ENCODE assay signal across 10 mouse cellular contexts in genomic region chr2:93179603-93180002, GRCm38 (mm10). TPM values are rescaled to one million over a fixed set of nuclear protein-coding genes. Genes with fewer than 3 reads are reported as not detected.
DNase-seq lines count a peak whose midpoint lies in the region; ATAC-seq and TF ChIP-seq lines count a peak whose summit lies in the region.
"Had no signal": no experiment of that assay in that cellular context is flagged by ENCODE, and none has a peak within 500 bp of the region (broad histone marks: within the 10 kb centered on the region; RNA-seq: fewer than 3 reads in every experiment).

No protein-coding gene starts in this region.

- ATAC-seq in kidney, postnatal 0 days (replicated peaks; ENCODE audit: low FRiP score, low read depth) = no peak
- no peak for ATAC-seq in forebrain, embryonic 13.5 days
- ATAC-seq in intestine, embryonic 15.5 days = peak; percentile 59
- ATAC-seq in neural tube, embryonic 15.5 days (ENCODE audit: low FRiP score) = no peak

- WGBS in kidney, postnatal 0 days = 69% methylated on average over 5 of the region's 5 CpGs
- WGBS in forebrain, embryonic 13.5 days = 59% methylated on average over 5 of the region's 5 CpGs
- WGBS in intestine, embryonic 15.5 days = 50% methylated on average over 5 of the region's 5 CpGs
- WGBS in neural tube, embryonic 15.5 days = 59% methylated on average over 5 of the region's 5 CpGs
- 93% methylated on average over 5 of the region's 5 CpGs for WGBS in thymus, adult 2 months

- no peak for DNase-seq in kidney, postnatal 0 days (ENCODE audit: low spot score)
- DNase-seq in kidney, adult 11 months = no peak
- DNase-seq in B cell, adult 2 months = no peak
- DNase-seq in testis, postnatal 10 days (ENCODE audit: low spot score) = no peak
- DNase-seq in thymus, adult 2 months = no peak

- no peak for TF ChIP-seq POLR2A in thymus, adult 2 months (IDR thresholded peaks at IDR 0.05; ENCODE audit: control insufficient read depth, extremely low read depth, insufficient read depth, low read length, poor library complexity)

- no peak overlapping the region for H3K27ac ChIP-seq in kidney, postnatal 0 days
- H3K27ac ChIP-seq in forebrain, embryonic 13.5 days = peak overlapping the region; percentile 75; the same call in 1 of the 2 replicates
- H3K27ac ChIP-seq in intestine, embryonic 15.5 days = no peak overlapping the region
- H3K27ac ChIP-seq in neural tube, embryonic 15.5 days (replicated peaks) = no peak overlapping the region; the same call in 1 of the 2 replicates
- no peak overlapping the region for H3K27ac ChIP-seq in thymus, adult 2 months (ENCODE audit: control insufficient read depth, insufficient read depth, low read length)
- H3K27ac ChIP-seq: liver, embryonic 14.5 days had no signal

- peaks cover 9% of the 10 kb centered on the region for H3K27me3 ChIP-seq in kidney, postnatal 0 days (ENCODE audit: insufficient read depth, low read length)
- 0 out of 2 replicates have a peak, but pooled peaks cover 21% of the 10 kb centered on the region for H3K27me3 ChIP-seq in forebrain, embryonic 13.5 days
- H3K27me3 ChIP-seq in intestine, embryonic 15.5 days (replicated peaks) = no peaks in the 10 kb centered on the region
- 0 out of 2 replicates have a peak, but pooled peaks cover 6% of the 10 kb centered on the region for H3K27me3 ChIP-seq in neural tube, embryonic 15.5 days (replicated peaks)
- H3K27me3 ChIP-seq in thymus, adult 2 months (ENCODE audit: control insufficient read depth, insufficient read depth, low read length) = no peaks in the 10 kb centered on the region

- TF ChIP-seq CTCF in kidney, postnatal 0 days (IDR thresholded peaks at IDR 0.05; ENCODE audit: low read depth) = no peak
- TF ChIP-seq CTCF in thymus, adult 2 months (IDR thresholded peaks at IDR 0.05; ENCODE audit: borderline replicate concordance, control insufficient read depth, extremely low read depth, insufficient read depth, low read length, poor library complexity) = no peak

- 0 out of 2 replicates have a peak, but pooled peaks cover 13% of the 10 kb centered on the region for H3K4me1 ChIP-seq in kidney, postnatal 0 days (replicated peaks; ENCODE audit: insufficient read depth, low read length)
- peaks cover 59% of the 10 kb centered on the region for H3K4me1 ChIP-seq in forebrain, embryonic 13.5 days
- H3K4me1 ChIP-seq in intestine, embryonic 15.5 days (replicated peaks) = peaks cover 41% of the 10 kb centered on the region
- H3K4me1 ChIP-seq in neural tube, embryonic 15.5 days = peaks cover 64% of the 10 kb centered on the region
- peaks cover 54% of the 10 kb centered on the region for H3K4me1 ChIP-seq in thymus, adult 2 months (replicated peaks; ENCODE audit: control insufficient read depth, insufficient read depth, low read length)

- H3K36me3 ChIP-seq in kidney, postnatal 0 days (ENCODE audit: insufficient read depth, low read length) = no peaks in the 10 kb centered on the region
- no peaks in the 10 kb centered on the region for H3K36me3 ChIP-seq in forebrain, embryonic 13.5 days (ENCODE audit: poor library complexity, severe bottlenecking)
- no peaks in the 10 kb centered on the region for H3K36me3 ChIP-seq in intestine, embryonic 15.5 days
- no peaks in the 10 kb centered on the region for H3K36me3 ChIP-seq in neural tube, embryonic 15.5 days
- H3K36me3 ChIP-seq in thymus, adult 2 months (ENCODE audit: control insufficient read depth, insufficient read depth, low read length) = no peaks in the 10 kb centered on the region

- peak overlapping the region; percentile 54; the same call in 1 of the 2 replicates for H3K4me2 ChIP-seq in kidney, postnatal 0 days (ENCODE audit: low read length)
- peak overlapping the region; percentile 69; the same call in 1 of the 2 replicates for H3K4me2 ChIP-seq in forebrain, embryonic 13.5 days
- H3K4me2 ChIP-seq in intestine, embryonic 15.5 days (replicated peaks) = peak overlapping the region; percentile 70; the same call in 1 of the 2 replicates
- peak overlapping the region; percentile 65 for H3K4me2 ChIP-seq in neural tube, embryonic 15.5 days

- H3K4me3 ChIP-seq in kidney, postnatal 0 days (replicated peaks; ENCODE audit: low read depth, low read length) = no peak overlapping the region
- H3K4me3 ChIP-seq in forebrain, embryonic 13.5 days = peak overlapping the region; percentile 37
- H3K4me3 ChIP-seq in intestine, embryonic 15.5 days (replicated peaks) = no peak overlapping the region
- H3K4me3 ChIP-seq in neural tube, embryonic 15.5 days (replicated peaks) = peak overlapping the region; percentile 27; the same call in 1 of the 2 replicates
- H3K4me3 ChIP-seq in thymus, adult 2 months (ENCODE audit: control insufficient read depth, insufficient read depth, low read length) = no peak overlapping the region

- no peak overlapping the region for H3K9ac ChIP-seq in kidney, postnatal 0 days (ENCODE audit: low read depth, low read length)
- H3K9ac ChIP-seq in forebrain, embryonic 13.5 days = peak overlapping the region; percentile 72; the same call in 1 of the 2 replicates
- no peak overlapping the region for H3K9ac ChIP-seq in intestine, embryonic 15.5 days
- no peak overlapping the region; the same call in 1 of the 2 replicates for H3K9ac ChIP-seq in neural tube, embryonic 15.5 days (replicated peaks)
- H3K9ac ChIP-seq: liver, embryonic 14.5 days had no signal

- H3K9me3 ChIP-seq in kidney, postnatal 0 days (replicated peaks; ENCODE audit: low read length) = no peaks in the 10 kb centered on the region
- no peaks in the 10 kb centered on the region for H3K9me3 ChIP-seq in forebrain, embryonic 13.5 days (replicated peaks)
- H3K9me3 ChIP-seq in intestine, embryonic 15.5 days = no peaks in the 10 kb centered on the region
- H3K9me3 ChIP-seq in neural tube, embryonic 15.5 days (replicated peaks) = no peaks in the 10 kb centered on the region
- H3K9me3 ChIP-seq: megakaryocyte, embryonic 14.5 days had no signal

RNA-seq across cellular contexts. Expression of gene Trp53i11, which starts 7.7 kb away (rescaled TPM):
- 24.9 and 28.3 TPM in 2 replicates for polyA plus RNA-seq in kidney, postnatal 0 days (2015; fragmentation: Nextera tagmentation; extraction: Ambion mirVana)
- polyA plus RNA-seq in forebrain, embryonic 13.5 days (2015; fragmentation: Nextera tagmentation; extraction: Ambion mirVana) = 84.5 and 87.5 TPM in 2 replicates
- 36.0 and 38.8 TPM in 2 replicates for polyA plus RNA-seq in intestine, embryonic 15.5 days (2015; fragmentation: Nextera tagmentation; extraction: Ambion mirVana)
- 55.6 and 67.3 TPM in 2 replicates for polyA plus RNA-seq in neural tube, embryonic 15.5 days (2015; fragmentation: Nextera tagmentation; extraction: Ambion mirVana)
- polyA plus RNA-seq in thymus, adult 2 months (2012; rRNA removed) = 444 and 462 TPM in 2 replicates

Comparison
In these comparisons a context has a peak if more than half of its experiments do, and no peak if none do; other contexts are left out.
1. H3K4me3 ChIP-seq: peak in forebrain, embryonic 13.5 days (single experiment) and neural tube, embryonic 15.5 days (single experiment); none in kidney, postnatal 0 days (single experiment), intestine, embryonic 15.5 days (single experiment) and thymus, adult 2 months (single experiment).
2. Peak in every context shown above with its lines, with median percentiles within 50 percentile points of each other: H3K4me2 ChIP-seq.